Mouse (Mus musculus) Muller cell, postnatal 12 days (primary cell): Measurements from ENCODE around the gene Col27a1.

Experiments used
- DNase-seq: peaks from one replicate; pipeline ENCODE4 v3.0.0-alpha.2; 2015; ENCODE audit errors: inconsistent ontology term

Col27a1 gene

DNA sequence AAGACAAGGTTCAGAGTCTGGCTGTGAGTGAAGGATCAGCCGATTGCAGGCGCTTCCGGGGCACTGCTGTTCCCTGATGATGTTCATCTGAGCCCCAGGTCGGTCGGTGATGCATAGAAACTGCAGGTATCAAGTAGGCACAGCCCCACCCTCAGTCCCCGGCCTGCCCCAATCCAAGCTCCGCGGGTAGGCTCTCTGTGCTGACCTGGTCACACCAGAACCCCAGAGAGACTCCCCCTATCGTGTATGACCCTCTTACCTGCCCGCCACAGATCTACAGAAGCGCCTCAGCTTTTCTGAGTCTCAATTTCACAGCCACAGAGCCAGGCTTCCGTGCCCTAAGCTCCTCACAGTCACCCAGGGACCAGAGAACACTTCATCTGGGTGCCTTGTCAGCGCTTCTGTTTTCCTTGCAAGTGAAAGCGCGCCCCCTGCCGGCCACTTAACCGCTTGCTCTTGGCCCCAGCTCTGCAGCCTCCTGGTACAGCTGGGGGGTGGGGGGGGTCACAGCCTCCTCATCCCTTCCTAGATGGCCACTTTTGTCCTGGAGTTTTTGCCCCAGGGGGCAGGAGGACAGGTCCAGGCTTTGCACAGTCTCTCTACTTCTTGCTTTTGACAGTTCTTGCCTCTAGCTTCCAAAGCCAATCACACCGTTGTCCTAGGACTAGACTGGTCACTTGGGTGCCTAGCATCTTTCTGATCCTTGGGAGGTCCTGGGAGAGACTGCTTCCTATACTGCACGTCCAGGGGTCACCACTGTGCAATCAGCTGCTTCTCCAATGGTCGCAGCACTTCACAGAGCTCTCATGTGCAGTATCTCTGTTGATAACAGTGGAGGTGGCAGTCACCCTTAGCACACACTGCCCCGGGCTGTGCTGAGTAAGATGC is 93.6 kb downstream of the Col27a1 start:
- DNase-seq = peak; percentile 90

DNA sequence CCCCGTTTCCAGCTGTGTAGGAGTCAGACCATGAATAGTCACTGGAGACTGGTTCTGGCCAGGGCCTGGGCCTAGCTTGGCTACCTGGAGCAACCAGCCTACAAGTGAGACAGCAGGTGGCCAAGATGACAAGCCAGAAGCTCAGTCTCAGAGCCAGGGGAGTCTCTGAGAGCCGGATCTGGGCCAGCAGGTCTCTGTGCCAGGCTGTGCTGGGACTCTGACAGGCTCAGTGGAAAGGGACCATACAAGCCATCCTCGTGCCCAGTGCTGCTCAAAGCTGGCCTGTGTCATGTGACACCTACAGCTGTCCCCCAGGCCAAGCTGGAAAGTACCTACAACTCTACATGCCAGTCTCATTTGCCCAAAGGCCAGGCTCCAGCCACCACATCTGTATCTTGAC is 94.5 kb downstream of the Col27a1 start:
- DNase-seq = no peak

DNA sequence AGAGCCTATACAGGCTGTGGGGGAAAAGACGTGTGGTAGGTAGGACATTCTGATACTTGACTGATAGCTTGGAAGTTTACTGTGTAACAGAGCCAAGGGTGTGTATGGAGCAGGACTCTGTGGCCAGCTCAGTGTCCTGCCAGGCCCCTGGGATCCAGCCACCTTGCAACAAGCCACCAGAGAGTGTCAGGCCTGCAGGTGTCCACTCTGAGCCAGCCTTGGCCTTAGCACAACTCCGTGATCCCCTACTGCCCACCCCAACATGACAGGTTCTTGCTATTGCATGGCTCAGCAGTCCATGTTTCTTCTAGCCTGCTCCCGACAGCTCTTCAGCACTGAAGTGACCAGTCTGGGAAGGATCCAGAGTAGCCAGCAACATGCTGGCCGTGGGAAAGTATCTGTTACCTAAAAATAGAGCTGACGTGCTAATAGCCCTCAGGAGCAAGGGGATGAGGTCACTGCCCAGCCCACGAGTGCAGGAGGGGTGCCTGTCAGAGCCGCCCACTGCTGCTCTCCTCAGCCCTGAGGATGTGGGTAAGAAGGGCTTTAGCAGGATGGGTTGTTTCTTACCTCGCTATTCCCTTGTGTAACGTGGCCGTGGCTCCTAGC is 96.5 kb downstream of the Col27a1 start:
- DNase-seq = peak; percentile 49

- DNase-seq = peak; percentile 56
Observed at GRCm38 (mm10) chr4:63311426-63311825, 97.6 kb downstream of the Col27a1 start.

DNA sequence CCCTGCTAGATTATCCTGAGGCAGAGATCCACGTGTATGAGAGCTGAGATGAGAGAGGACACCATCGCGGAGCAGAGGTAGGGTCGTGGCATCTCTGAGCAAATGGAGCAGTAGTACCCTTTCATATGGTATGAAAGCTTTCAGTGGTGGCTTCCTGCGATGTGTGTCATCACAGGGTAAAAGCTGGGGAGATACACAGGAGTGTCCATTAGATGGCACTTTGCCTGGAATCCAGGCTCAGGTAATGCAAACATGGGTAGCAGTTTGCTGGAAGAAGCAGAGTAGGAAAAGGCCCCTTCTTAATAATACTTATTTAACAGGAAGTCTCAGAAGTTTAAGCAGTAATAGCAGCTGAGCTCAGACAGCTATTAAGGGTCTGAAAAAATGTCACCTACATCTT is 100.3 kb downstream of the Col27a1 start:
- no peak for DNase-seq

- DNase-seq = peak; percentile 93
Observed at GRCm38 (mm10) chr4:63316076-63316746, 102.4 kb downstream of the Col27a1 start.

DNA sequence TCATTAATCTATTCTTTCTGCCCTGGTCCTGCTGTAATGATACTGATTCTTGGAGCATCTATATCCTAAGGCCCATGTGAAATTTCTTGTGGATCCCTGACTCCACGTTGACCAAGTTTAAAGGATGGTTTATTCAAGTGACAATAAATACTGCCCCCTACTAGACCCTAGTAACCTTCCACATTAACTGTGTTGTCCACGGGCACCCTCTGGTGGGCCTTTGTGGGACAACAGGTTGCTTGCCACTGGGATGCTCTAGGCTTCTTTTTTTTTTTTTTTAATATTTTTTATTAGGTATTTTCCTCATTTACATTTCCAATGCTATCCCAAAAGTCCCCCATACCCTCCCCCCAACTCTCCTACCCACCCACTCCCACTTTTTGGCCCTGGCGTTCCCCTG is 105.8 kb downstream of the Col27a1 start:
- peak; percentile 77 for DNase-seq

DNA sequence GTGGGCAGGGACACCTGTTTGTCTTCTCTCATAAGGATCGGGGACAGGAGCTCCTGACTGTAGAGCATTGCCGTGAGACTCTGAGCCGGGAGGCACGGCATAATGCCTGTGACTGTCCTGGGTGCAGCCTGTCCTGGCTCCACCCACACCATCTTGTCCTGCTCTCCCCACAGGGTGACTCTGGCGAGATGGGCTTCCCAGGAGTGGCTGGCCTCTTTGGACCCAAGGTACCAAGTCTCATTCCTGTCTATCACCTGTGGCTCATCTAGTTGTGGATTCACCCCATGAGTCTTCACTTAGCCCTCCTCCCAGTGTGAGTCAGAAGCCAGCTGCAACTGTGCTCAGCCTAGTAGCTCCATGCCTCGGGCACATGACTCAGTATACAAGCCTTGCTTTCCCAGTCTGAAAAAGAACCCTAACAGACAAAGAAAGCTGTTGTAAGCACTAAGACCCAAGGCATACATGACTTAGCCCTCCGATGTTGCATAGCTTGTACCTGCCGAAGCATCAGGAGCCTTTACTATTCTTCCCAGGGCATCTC is 109.5 kb downstream of the Col27a1 start:
- DNase-seq = peak; percentile 74

DNA sequence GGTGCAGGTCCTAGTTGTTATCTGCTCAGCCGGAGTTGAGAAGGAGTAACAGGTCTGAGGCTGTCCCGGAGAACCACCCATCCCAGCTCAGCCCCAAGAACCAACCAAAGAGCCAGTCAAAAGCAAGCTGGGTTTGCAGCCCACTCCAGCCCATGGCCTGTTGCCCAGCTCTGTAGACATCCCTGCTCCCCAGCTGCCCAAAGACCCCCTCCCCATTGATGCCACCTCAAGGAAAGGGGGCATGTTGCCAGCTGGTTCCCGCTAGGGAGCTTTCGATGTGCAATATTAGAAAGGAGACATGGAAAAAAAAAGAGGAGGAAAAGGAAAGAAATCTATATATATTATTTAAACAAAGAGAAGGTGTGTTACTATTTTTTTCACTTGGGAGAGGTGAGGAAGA is 119.6 kb downstream of the Col27a1 start:
- DNase-seq = no peak

- peak; percentile 82 for DNase-seq
Observed at GRCm38 (mm10) chr4:63338414-63339076, 124.7 kb downstream of the Col27a1 start.

- DNase-seq = no peak
Observed at GRCm38 (mm10) chr4:63342491-63342890, 128.7 kb downstream of the Col27a1 start.

DNA sequence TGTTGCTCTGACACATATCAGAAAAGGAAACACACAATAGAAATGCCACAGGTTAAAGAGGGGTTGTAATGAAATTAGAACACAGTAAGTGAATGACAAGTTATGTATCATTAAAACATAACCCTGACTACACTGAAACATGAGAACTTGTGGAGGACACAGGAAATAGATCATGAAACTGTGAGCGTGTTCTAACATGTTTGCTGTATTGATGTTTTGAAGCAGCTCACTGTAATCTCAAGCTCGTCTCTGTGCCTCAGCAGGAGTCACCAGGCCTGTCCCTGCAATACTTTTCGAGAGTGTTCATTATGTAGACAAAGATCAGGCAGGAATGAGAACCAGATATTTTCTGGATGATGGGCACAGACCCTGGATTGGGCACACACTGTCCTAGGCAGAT is 129.8 kb downstream of the Col27a1 start:
- DNase-seq = no peak

GRCm38 (mm10) chr4:63344295-63344694 is 130.5 kb downstream of the Col27a1 start, which contains the start of gene Orm1:
TSS of gene Orm1 (plus strand) at chr4:63344560.
- DNase-seq = no peak

GRCm38 (mm10) chr4:63345261-63345660 is 131.5 kb downstream of the Col27a1 start:
- DNase-seq = no peak

- DNase-seq = no peak
Observed at GRCm38 (mm10) chr4:63346659-63347058, 132.9 kb downstream of the Col27a1 start.

- DNase-seq = no peak
Observed at GRCm38 (mm10) chr4:63348524-63348923, 134.7 kb downstream of the Col27a1 start.

GRCm38 (mm10) chr4:63355877-63356665 is 142.3 kb downstream of the Col27a1 start, which contains the start of gene Orm3:
TSS of gene Orm3 (plus strand) at chr4:63356162.
- peak; percentile 32 for DNase-seq

DNA sequence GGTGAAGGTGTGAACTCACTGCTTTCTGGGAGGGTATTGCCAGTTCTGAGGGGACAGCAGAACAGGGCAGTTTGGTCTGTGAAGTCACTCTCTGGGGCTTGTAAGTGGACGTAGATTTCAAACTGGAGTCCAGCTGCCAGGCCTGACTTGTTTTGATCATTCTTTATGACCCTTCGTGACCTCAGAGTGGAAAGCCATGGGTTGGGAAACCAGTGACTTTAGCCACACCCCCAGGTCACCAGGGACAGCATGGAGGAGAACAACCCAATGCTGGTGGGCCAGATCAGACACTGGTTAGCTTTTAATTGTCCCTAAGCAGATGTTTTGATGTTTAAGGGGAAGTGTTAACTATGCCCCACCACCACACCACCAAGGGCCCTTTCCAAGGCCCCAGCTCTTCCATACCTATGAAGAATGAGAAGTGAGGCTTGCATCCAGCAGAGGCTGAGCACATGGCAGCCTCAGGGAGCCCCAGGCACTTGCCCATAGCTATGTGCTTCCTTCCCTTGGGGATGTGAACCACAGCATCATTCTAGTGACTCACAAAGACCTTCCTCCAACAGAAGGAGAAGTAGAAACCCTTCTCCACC is 143.3 kb downstream of the Col27a1 start:
- DNase-seq = no peak

GRCm38 (mm10) chr4:63359861-63360260 is 146.1 kb downstream of the Col27a1 start:
- no peak for DNase-seq

GRCm38 (mm10) chr4:63362150-63362549 is 148.3 kb downstream of the Col27a1 start, which contains the start of gene Orm2:
TSS of gene Orm2 (plus strand) at chr4:63362449.
- DNase-seq = no peak
